Mouse (Mus musculus): ENCODE results near the gene Il1b.

DNA sequence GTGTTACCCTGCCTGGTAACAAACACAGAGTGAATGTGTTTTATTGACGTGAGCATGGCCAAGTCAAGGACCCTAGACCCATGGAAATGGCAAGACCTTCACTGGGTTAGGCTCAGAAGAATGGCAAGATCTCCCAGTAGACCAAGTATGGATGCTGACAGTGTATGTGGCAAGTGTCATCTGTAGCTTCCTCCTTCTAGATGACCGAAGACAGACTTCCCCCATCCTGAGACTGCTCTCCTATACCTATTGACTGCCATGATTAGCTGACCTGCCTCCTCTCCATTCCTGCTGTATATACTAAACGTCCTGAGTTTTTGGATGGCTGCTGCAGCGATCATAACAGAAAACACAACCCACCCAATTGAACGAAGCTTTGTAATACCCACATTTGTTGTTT is 30.9 kb upstream of the Il1b start:
- no peak for TF ChIP-seq CTCF (IDR thresholded peaks at IDR 0.05; ENCODE audit: control insufficient read depth, insufficient read depth, insufficient read length)
- no peak for TF ChIP-seq MAX (IDR thresholded peaks at IDR 0.05)
- TF ChIP-seq USF1 (IDR thresholded peaks at IDR 0.05; ENCODE audit: low read depth): no peak
- no peak for TF ChIP-seq MYOD1 (IDR thresholded peaks at IDR 0.05; ENCODE audit: control insufficient read depth, insufficient read length, low read depth)
